Mouse (Mus musculus): Measurements from ENCODE around the gene Ear10. TPM values are rescaled to one million over a fixed set of nuclear protein-coding genes. Genes with fewer than 3 reads are reported as not detected.
"Not testable (repeated sequence)": the region's sequence is repeated elsewhere in the genome, so short reads cannot be mapped to it uniquely, and the experiment has no call there.

The Ear10 gene
- total and polyA plus RNA-seq, 2 experiments from 2014 or later: not detected

GRCm38 (mm10) chr14:43924688-43925403, 1.5 kb upstream of the Ear10 start, which contains the start of gene Gm8113:
Gene Gm8113 (plus strand): TSS chr14:43925390.
- 12% methylated on average over 10 of the region's 10 CpGs for WGBS
- not testable (repeated sequence) for H3K9me3 ChIP-seq (ENCODE audit: low read length); H3K36me3 ChIP-seq (ENCODE audit: insufficient read depth, low read length); H3K27me3 ChIP-seq (ENCODE audit: insufficient read depth, low read length); H3K4me1 ChIP-seq (ENCODE audit: insufficient read depth, low read length)
- peak within 1 kb of the TSS; percentile 52 for H3K4me2 ChIP-seq (ENCODE audit: low read depth, low read length)
- DNase-seq (ENCODE audit: low spot score) (peak; percentile 85), ATAC-seq (peak; percentile 91)
- H3K4me3 ChIP-seq (ENCODE audit: low read length): peak within 1 kb of the TSS; percentile 47
- TF ChIP-seq CTCF (IDR thresholded peaks at IDR 0.05; ENCODE audit: low read depth): peak; percentile 87
- H3K27ac ChIP-seq: peak within 1 kb of the TSS; percentile 56; the same call in 1 of the 2 replicates
- H3K9ac ChIP-seq (replicated peaks; ENCODE audit: low read length): 0 out of 2 replicates have a peak within 1 kb of the TSS, but pooled peaks have one; percentile 17

- not testable (repeated sequence) for H3K4me3 ChIP-seq (ENCODE audit: low read length); H3K4me2 ChIP-seq (ENCODE audit: low read depth, low read length); H3K4me1 ChIP-seq (ENCODE audit: insufficient read depth, low read length); ATAC-seq; H3K9me3 ChIP-seq (ENCODE audit: low read length); H3K9ac ChIP-seq (replicated peaks; ENCODE audit: low read length); H3K27ac ChIP-seq; H3K27me3 ChIP-seq (ENCODE audit: insufficient read depth, low read length); H3K36me3 ChIP-seq (ENCODE audit: insufficient read depth, low read length); DNase-seq (ENCODE audit: low spot score)
Measured at GRCm38 (mm10) chr14:43918214-43918613, 5.1 kb downstream of the Ear10 start.

- WGBS: 79% methylated on average over 3 of the region's 3 CpGs
- not testable (repeated sequence) for DNase-seq (ENCODE audit: low spot score); H3K27me3 ChIP-seq (ENCODE audit: insufficient read depth, low read length); H3K36me3 ChIP-seq (ENCODE audit: insufficient read depth, low read length); ATAC-seq; H3K9ac ChIP-seq (replicated peaks; ENCODE audit: low read length); H3K4me3 ChIP-seq (ENCODE audit: low read length); H3K4me2 ChIP-seq (ENCODE audit: low read depth, low read length); H3K4me1 ChIP-seq (ENCODE audit: insufficient read depth, low read length); H3K9me3 ChIP-seq (ENCODE audit: low read length); H3K27ac ChIP-seq
Measured at GRCm38 (mm10) chr14:43898577-43898976, 24.8 kb downstream of the Ear10 start.

GRCm38 (mm10) chr14:43895357-43895756, 28.0 kb downstream of the Ear10 start:
- H3K9ac ChIP-seq (replicated peaks; ENCODE audit: low read length); DNase-seq (ENCODE audit: low spot score); H3K9me3 ChIP-seq (ENCODE audit: low read length); ATAC-seq; H3K4me3 ChIP-seq (ENCODE audit: low read length); H3K4me1 ChIP-seq (ENCODE audit: insufficient read depth, low read length); H3K36me3 ChIP-seq (ENCODE audit: insufficient read depth, low read length); H3K27me3 ChIP-seq (ENCODE audit: insufficient read depth, low read length); H3K27ac ChIP-seq; H3K4me2 ChIP-seq (ENCODE audit: low read depth, low read length): not testable (repeated sequence)
- 38% methylated on average over 1 of the region's 2 CpGs for WGBS

- WGBS: no CpG with 5 or more reads among the region's 1 CpGs
- not testable (repeated sequence) for H3K4me1 ChIP-seq (ENCODE audit: insufficient read depth, low read length); DNase-seq (ENCODE audit: low spot score); H3K4me3 ChIP-seq (ENCODE audit: low read length); H3K27ac ChIP-seq; H3K9ac ChIP-seq (replicated peaks; ENCODE audit: low read length); H3K36me3 ChIP-seq (ENCODE audit: insufficient read depth, low read length); H3K27me3 ChIP-seq (ENCODE audit: insufficient read depth, low read length); H3K9me3 ChIP-seq (ENCODE audit: low read length); ATAC-seq; H3K4me2 ChIP-seq (ENCODE audit: low read depth, low read length)
Measured at GRCm38 (mm10) chr14:43891288-43891687, 32.1 kb downstream of the Ear10 start.

- H3K4me3 ChIP-seq (ENCODE audit: low read length); H3K27me3 ChIP-seq (ENCODE audit: insufficient read depth, low read length); H3K36me3 ChIP-seq (ENCODE audit: insufficient read depth, low read length); H3K4me2 ChIP-seq (ENCODE audit: low read depth, low read length); H3K4me1 ChIP-seq (ENCODE audit: insufficient read depth, low read length); H3K9ac ChIP-seq (replicated peaks; ENCODE audit: low read length); ATAC-seq; H3K9me3 ChIP-seq (ENCODE audit: low read length); DNase-seq (ENCODE audit: low spot score); H3K27ac ChIP-seq: not testable (repeated sequence)
- whole genome bisulfite sequencing: 53% methylated on average over 1 of the region's 1 CpGs
Measured at GRCm38 (mm10) chr14:43886235-43886634, 37.1 kb downstream of the Ear10 start.

GRCm38 (mm10) chr14:43879966-43880545, 43.3 kb downstream of the Ear10 start:
- H3K4me3 ChIP-seq (ENCODE audit: low read length); H3K4me2 ChIP-seq (ENCODE audit: low read depth, low read length); H3K27me3 ChIP-seq (ENCODE audit: insufficient read depth, low read length); ATAC-seq; DNase-seq (ENCODE audit: low spot score); H3K9ac ChIP-seq (replicated peaks; ENCODE audit: low read length); H3K9me3 ChIP-seq (ENCODE audit: low read length); H3K27ac ChIP-seq; H3K4me1 ChIP-seq (ENCODE audit: insufficient read depth, low read length); H3K36me3 ChIP-seq (ENCODE audit: insufficient read depth, low read length): not testable (repeated sequence)
- WGBS: 93% methylated on average over 5 of the region's 5 CpGs

GRCm38 (mm10) chr14:43877789-43878188, 45.6 kb downstream of the Ear10 start:
- not testable (repeated sequence) for H3K27me3 ChIP-seq (ENCODE audit: insufficient read depth, low read length); H3K4me2 ChIP-seq (ENCODE audit: low read depth, low read length); ATAC-seq; H3K9me3 ChIP-seq (ENCODE audit: low read length); H3K27ac ChIP-seq; H3K4me1 ChIP-seq (ENCODE audit: insufficient read depth, low read length); H3K4me3 ChIP-seq (ENCODE audit: low read length); H3K9ac ChIP-seq (replicated peaks; ENCODE audit: low read length); H3K36me3 ChIP-seq (ENCODE audit: insufficient read depth, low read length); DNase-seq (ENCODE audit: low spot score)
- 60% methylated on average over 1 of the region's 2 CpGs for WGBS

GRCm38 (mm10) chr14:43875417-43875816, 47.9 kb downstream of the Ear10 start, which contains the start of gene Ear1:
Gene Ear1 (minus strand): TSS chr14:43875517.
- H3K27ac ChIP-seq; H3K4me2 ChIP-seq (ENCODE audit: low read depth, low read length); H3K27me3 ChIP-seq (ENCODE audit: insufficient read depth, low read length); H3K4me3 ChIP-seq (ENCODE audit: low read length); H3K9me3 ChIP-seq (ENCODE audit: low read length); H3K4me1 ChIP-seq (ENCODE audit: insufficient read depth, low read length); H3K36me3 ChIP-seq (ENCODE audit: insufficient read depth, low read length); H3K9ac ChIP-seq (replicated peaks; ENCODE audit: low read length); ATAC-seq; DNase-seq (ENCODE audit: low spot score): not testable (repeated sequence)
- WGBS: 96% methylated on average over 2 of the region's 3 CpGs

GRCm38 (mm10) chr14:43874862-43875261, 48.5 kb downstream of the Ear10 start:
- ATAC-seq; H3K4me3 ChIP-seq (ENCODE audit: low read length); H3K9ac ChIP-seq (replicated peaks; ENCODE audit: low read length); H3K9me3 ChIP-seq (ENCODE audit: low read length); H3K36me3 ChIP-seq (ENCODE audit: insufficient read depth, low read length); H3K27ac ChIP-seq; H3K27me3 ChIP-seq (ENCODE audit: insufficient read depth, low read length); H3K4me2 ChIP-seq (ENCODE audit: low read depth, low read length); H3K4me1 ChIP-seq (ENCODE audit: insufficient read depth, low read length); DNase-seq (ENCODE audit: low spot score): not testable (repeated sequence)
- WGBS: 95% methylated on average over 3 of the region's 3 CpGs

All from hindbrain, postnatal 0 days (tissue).